Mouse (Mus musculus): ENCODE results near the gene Cpne4.

DNA sequence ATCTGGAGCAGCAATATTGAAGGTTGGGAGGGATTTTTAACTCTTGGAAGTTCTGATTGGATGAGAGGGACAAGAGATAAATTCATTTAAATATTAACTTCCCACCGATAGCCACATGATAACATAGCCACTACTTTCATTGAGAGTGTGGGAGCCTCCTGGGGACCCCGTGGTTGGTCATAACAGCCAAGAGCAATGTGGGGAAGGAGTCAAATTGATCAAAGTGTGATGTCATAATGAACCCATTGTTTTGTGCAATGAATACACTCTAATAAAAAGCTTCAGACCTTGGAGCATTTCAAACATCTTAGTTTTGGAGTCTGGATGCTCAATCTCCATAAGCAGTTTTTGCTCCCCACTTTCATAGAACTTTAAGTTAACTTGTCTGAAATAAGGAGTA lies at the start of gene Cpne4:
- TF ChIP-seq CTCF (IDR thresholded peaks at IDR 0.05; ENCODE audit: low read depth) (no peak), EP300 (IDR thresholded peaks at IDR 0.05; ENCODE audit: low read depth) (no peak)
